Mouse (Mus musculus): ENCODE results near the gene Pik3ip1. TPM values are rescaled to one million over a fixed set of nuclear protein-coding genes. Genes with fewer than 3 reads are reported as not detected.

Gene Pik3ip1
- total RNA-seq, 2 experiments from 2014 or later = 41.6 to 46.5 TPM

- DNase-seq (ENCODE audit: low spot score in 2 of 2) = peak in 1 of 2 experiments; percentile 51
These were observed 27.8 kb upstream of the Pik3ip1 start for GRCm38 (mm10) chr11:3302385-3302784.

GRCm38 (mm10) chr11:3302792-3303191 lies 27.4 kb upstream of the Pik3ip1 start:
- DNase-seq (ENCODE audit: low spot score in 2 of 2) = no peak

- no peak for DNase-seq (ENCODE audit: low spot score in 2 of 2)
These were observed 24.4 kb upstream of the Pik3ip1 start for GRCm38 (mm10) chr11:3305821-3306220.

- DNase-seq (ENCODE audit: low spot score in 2 of 2) = no peak
These were observed 22.3 kb upstream of the Pik3ip1 start for GRCm38 (mm10) chr11:3307875-3308274.

GRCm38 (mm10) chr11:3309884-3310283 lies 20.3 kb upstream of the Pik3ip1 start:
- no peak for DNase-seq (ENCODE audit: low spot score in 2 of 2)

GRCm38 (mm10) chr11:3310789-3311585 lies 19.2 kb upstream of the Pik3ip1 start:
- DNase-seq (ENCODE audit: low spot score in 2 of 2) = no peak

- no peak for DNase-seq (ENCODE audit: low spot score in 2 of 2)
These were observed 18.4 kb upstream of the Pik3ip1 start for GRCm38 (mm10) chr11:3311586-3312347.

- DNase-seq (ENCODE audit: low spot score in 2 of 2) = no peak
These were observed 16.9 kb upstream of the Pik3ip1 start for GRCm38 (mm10) chr11:3313294-3313693.

- DNase-seq (ENCODE audit: low spot score in 2 of 2) = peak in 1 of 2 experiments; percentile 81
These were observed 16.1 kb upstream of the Pik3ip1 start for GRCm38 (mm10) chr11:3314148-3314547.

GRCm38 (mm10) chr11:3318286-3318685 lies 11.9 kb upstream of the Pik3ip1 start:
- no peak for DNase-seq (ENCODE audit: low spot score in 2 of 2)

- no peak for DNase-seq (ENCODE audit: low spot score in 2 of 2)
These were observed 1.9 kb upstream of the Pik3ip1 start for GRCm38 (mm10) chr11:3328271-3328670.

- no peak for DNase-seq (ENCODE audit: low spot score in 2 of 2)
These were observed 1.1 kb upstream of the Pik3ip1 start for GRCm38 (mm10) chr11:3328806-3329775.

GRCm38 (mm10) chr11:3330566-3330965 lies 365 bp downstream of the Pik3ip1 start:
- peak; percentile 80 to 95 for DNase-seq (ENCODE audit: low spot score in 2 of 2)

GRCm38 (mm10) chr11:3330991-3331750 lies 970 bp downstream of the Pik3ip1 start:
- no peak for DNase-seq (ENCODE audit: low spot score in 2 of 2)

- DNase-seq (ENCODE audit: low spot score in 2 of 2) = peak; percentile 92 to 97
These were observed 1.8 kb downstream of the Pik3ip1 start for GRCm38 (mm10) chr11:3331756-3332642.

- DNase-seq (ENCODE audit: low spot score in 2 of 2) = no peak
These were observed 3.0 kb downstream of the Pik3ip1 start for GRCm38 (mm10) chr11:3333111-3333695.

GRCm38 (mm10) chr11:3334141-3334710 lies 4.0 kb downstream of the Pik3ip1 start:
- DNase-seq (ENCODE audit: low spot score in 2 of 2) = no peak

GRCm38 (mm10) chr11:3334711-3335316 lies 4.6 kb downstream of the Pik3ip1 start:
- no peak for DNase-seq (ENCODE audit: low spot score in 2 of 2)
